Mouse (Mus musculus) hindbrain, embryonic 13.5 days (tissue): ENCODE measurements around the gene Cux2. TPM values are rescaled to one million over a fixed set of nuclear protein-coding genes. Genes with fewer than 3 reads are reported as not detected.

Experiments used
- ATAC-seq: fragments of 200-750 bp; cut with Nextera tagmentation; 2 replicates; pipeline ENCODE4 v1.8.0; 2017; ENCODE audit warnings: moderate TSS enrichment; ENCODE audit not compliant: low FRiP score
- H3K27ac ChIP-seq: fragments of 300-500 bp; sonication (generic); 2 replicates; pipeline ENCODE4 v1.5.1; 2015; ENCODE audit warnings: inconsistent platforms, mild to moderate bottlenecking, moderate library complexity
- H3K27me3 ChIP-seq: fragments of 300-500 bp; sonication (generic); 2 replicates; pipeline ENCODE4 v1.6.1; 2015; ENCODE audit warnings: mild to moderate bottlenecking, inconsistent platforms
- H3K36me3 ChIP-seq: fragments of 300-500 bp; sonication (generic); 2 replicates; pipeline ENCODE4 v1.6.1; 2015; ENCODE audit warnings: mild to moderate bottlenecking, inconsistent platforms
- H3K4me1 ChIP-seq: fragments of 300-500 bp; sonication (generic); replicated peaks from 2 replicates; pipeline ENCODE4 v1.6.1; 2015; ENCODE audit warnings: inconsistent platforms
- H3K4me2 ChIP-seq: fragments of 300-500 bp; sonication (generic); 2 replicates; pipeline ENCODE4 v1.6.1; 2015; ENCODE audit warnings: inconsistent platforms, mild to moderate bottlenecking, moderate library complexity
- H3K4me3 ChIP-seq: fragments of 300-500 bp; sonication (generic); 2 replicates; pipeline ENCODE4 v1.5.1; 2015; ENCODE audit warnings: mild to moderate bottlenecking, inconsistent platforms
- H3K9ac ChIP-seq: fragments of 300-500 bp; sonication (generic); 2 replicates; pipeline ENCODE4 v1.6.1; 2015; ENCODE audit warnings: mild to moderate bottlenecking, inconsistent platforms
- H3K9me3 ChIP-seq: fragments of 300-500 bp; sonication (generic); 2 replicates; pipeline ENCODE4 v1.6.1; 2016; ENCODE audit warnings: inconsistent platforms
- WGBS: fragments of 180-500 bp; shearing (Covaris S2); methylation state at CpG from one replicate; pipeline ENCODE4 v1.1.7; 2015; 5-methylcytosine and 5-hydroxymethylcytosine counted together
- polyA plus RNA-seq: library from polyadenylated mRNA; unstranded; fragments of >200 nt; fragmentation: Nextera tagmentation; extraction: Ambion mirVana; gene quantifications from 2 replicates; pipeline ENCODE4 v1.2.1, GENCODE M21; 2015

The Cux2 gene
- polyA plus RNA-seq, 1 experiment from 2014 or later = 29.1 TPM

DNA sequence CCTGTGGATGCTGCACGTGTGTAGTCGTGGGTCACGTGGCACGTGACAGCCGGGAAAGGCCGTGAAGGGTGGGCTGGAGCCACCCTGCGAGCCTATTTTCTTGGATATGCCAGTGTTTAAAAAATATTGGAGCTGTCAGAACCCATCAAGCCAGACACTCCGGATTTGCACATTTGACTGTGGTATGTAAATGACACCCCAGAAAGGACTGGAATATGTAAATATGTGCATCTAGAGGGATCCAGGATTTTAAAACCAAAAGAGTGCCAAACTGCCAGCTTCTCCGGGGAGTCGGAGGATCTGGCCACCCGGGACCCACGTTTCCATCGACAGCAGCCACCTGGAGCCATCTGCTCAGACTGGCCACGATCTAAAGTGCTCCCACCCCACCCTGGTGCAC is 145.1 kb downstream of the Cux2 start:
- H3K4me3 ChIP-seq = no peak overlapping the region
- no peaks in the 10 kb centered on the region for H3K36me3 ChIP-seq
- peak overlapping the region; percentile 87 for H3K27ac ChIP-seq
- H3K9ac ChIP-seq = no peak overlapping the region
- H3K4me1 ChIP-seq = peaks cover 42% of the 10 kb centered on the region
- WGBS = 71% methylated on average over 14 of the region's 14 CpGs
- H3K9me3 ChIP-seq = no peaks in the 10 kb centered on the region
- ATAC-seq = no peak
- no peaks in the 10 kb centered on the region for H3K27me3 ChIP-seq
- no peak overlapping the region for H3K4me2 ChIP-seq

DNA sequence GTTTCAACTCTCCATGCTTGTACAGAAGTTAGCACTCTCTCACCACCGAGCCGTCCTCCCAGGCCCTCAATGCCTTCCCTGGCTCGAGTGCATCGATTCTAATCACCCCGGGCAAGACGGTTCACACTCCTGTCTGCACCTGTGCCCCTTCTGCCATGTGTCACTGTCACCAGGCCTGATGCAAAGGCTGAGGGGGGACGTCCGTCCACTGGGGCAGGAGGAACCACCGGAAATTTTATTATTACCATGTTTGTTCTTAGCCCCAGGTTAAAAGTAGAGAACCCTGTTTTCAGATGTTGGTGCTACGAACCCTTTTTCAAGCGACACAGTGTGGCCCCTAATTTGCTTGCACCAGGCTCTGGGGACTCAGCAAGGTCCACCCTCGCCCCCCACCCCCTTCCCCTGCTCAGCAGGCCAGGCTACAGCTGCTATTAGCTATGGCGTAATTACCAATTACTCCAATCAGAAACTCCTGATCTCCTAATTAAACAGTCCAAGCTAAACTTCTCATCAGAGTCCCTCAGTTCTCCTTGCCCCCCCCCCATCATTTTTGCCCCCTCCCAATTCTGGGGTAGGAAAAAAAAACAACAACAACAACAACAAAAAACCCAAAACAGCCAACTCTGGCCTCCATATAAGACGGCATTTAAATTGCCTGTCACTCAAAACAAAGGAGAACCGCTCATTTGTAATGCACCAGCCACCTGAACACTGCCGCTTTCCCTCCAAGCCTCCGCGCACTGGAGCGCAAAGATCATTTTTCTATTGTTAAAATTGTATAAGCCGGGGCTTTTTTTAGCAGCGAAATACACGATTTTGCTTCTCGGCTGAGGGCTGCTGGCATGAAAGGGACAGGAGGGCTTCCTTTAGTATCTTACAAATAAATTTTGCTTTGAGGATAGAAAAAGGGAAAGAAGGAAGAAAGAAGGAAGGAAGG is 146.8 kb downstream of the Cux2 start:
- WGBS = 24% methylated on average over 23 of the region's 23 CpGs
- Histone ChIP-seq H3K27ac (peak overlapping the region; percentile 87), H3K4me3 (no peak overlapping the region), H3K4me2 (0 out of 2 replicates have a peak overlapping the region, but pooled peaks have one; percentile 18), H3K9ac (0 out of 2 replicates have a peak overlapping the region, but pooled peaks have one; percentile 13), H3K9me3 (no peaks in the 10 kb centered on the region), H3K36me3 (no peaks in the 10 kb centered on the region), H3K4me1 (peaks cover 30% of the 10 kb centered on the region), H3K27me3 (no peaks in the 10 kb centered on the region)
- ATAC-seq = no peak

DNA sequence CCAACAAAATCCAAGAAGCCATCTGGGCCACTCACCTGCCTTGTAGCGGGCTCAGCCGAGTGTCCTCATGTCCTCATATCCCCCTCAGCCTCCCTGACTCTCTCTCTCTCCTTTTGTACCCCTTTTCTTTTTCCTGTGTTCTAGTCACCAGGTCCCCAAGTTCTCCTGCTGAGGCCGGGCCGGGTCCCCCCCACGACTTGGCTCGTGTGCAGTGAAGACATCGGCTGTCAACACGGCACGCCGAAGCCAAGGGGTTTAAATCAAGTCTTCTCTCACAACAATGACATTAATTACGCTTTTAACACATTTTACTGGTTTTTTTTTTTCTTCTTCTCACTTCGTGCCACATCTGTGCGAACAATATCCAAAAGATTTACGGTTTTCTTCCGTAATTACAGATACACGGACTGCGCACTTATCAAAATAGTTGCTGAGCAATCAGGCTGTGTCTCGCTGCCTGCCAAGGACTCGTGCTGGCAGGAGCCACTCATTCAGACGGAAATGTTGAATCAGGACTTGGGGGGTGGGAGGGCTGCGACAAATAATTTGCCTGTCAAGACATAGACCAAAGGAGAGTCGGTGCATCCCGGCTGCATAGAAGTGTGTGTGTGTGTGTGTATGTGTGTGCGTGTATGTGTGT is 154.7 kb downstream of the Cux2 start:
- ATAC-seq = 0 out of 2 replicates have a peak, but pooled peaks have one; percentile 50
- H3K9ac ChIP-seq = peak overlapping the region; percentile 35; the same call in 1 of the 2 replicates

DNA sequence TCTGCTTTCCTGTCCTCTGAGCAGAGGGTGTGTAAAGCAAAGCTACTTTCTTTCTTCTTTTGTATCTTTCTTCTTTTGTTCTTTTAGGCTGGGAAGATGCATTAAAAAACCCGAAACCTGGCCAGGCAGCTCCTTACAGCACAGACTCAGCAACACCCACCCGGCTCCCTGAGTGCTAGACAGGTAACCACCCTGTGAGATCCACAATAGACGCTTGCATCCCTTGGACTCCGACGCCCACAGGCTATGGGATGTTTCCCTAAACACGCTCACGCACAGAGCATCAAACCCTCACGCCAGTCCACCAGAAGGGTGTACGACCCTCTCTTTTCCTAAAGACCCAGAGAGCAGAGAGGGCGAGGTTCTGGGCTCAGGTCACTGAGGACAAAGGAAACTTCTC is 155.3 kb downstream of the Cux2 start:
- H3K36me3 ChIP-seq = peaks cover 3% of the 10 kb centered on the region; the same call in 1 of the 2 replicates
- H3K4me3 ChIP-seq = no peak overlapping the region
- H3K9me3 ChIP-seq = no peaks in the 10 kb centered on the region
- H3K27me3 ChIP-seq = 0 out of 2 replicates have a peak, but pooled peaks cover 3% of the 10 kb centered on the region
- 0 out of 2 replicates have a peak overlapping the region, but pooled peaks have one; percentile 35 for H3K9ac ChIP-seq
- H3K4me1 ChIP-seq = peaks cover 48% of the 10 kb centered on the region
- H3K4me2 ChIP-seq = no peak overlapping the region
- no peak for ATAC-seq
- 38% methylated on average over 10 of the region's 10 CpGs for WGBS
- H3K27ac ChIP-seq = peak overlapping the region; percentile 79

More for the DNA sequence above, 154.7 kb downstream of the Cux2 start:
- Histone ChIP-seq H3K36me3 (peaks cover 3% of the 10 kb centered on the region; the same call in 1 of the 2 replicates), H3K27ac (peak overlapping the region; percentile 79), H3K4me1 (peaks cover 42% of the 10 kb centered on the region), H3K4me2 (peak overlapping the region; percentile 13; the same call in 1 of the 2 replicates), H3K9me3 (no peaks in the 10 kb centered on the region), H3K4me3 (no peak overlapping the region), H3K27me3 (0 out of 2 replicates have a peak, but pooled peaks cover 3% of the 10 kb centered on the region)
- 35% methylated on average over 24 of the region's 24 CpGs for WGBS

DNA sequence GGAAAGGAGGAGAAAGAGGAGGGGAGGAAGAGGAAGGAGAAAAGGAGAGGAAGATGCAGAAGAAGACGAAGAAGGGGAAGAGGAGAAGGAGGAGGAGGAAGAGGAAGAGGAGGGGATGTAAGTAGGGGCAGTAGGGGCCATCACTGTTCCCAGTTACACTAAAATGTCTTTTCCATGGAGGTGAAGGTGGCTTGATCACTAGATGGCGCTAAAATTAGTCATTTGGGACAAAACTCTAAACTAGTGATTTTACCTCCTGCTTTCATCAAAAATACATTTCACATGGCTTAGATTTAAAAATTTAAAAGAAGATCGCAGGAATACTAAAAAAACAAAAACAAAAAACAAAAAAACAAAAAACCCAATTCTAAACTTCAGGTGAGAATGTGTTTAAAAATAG is 156.3 kb downstream of the Cux2 start:
- Histone ChIP-seq H3K9me3 (no peaks in the 10 kb centered on the region), H3K36me3 (peaks cover 3% of the 10 kb centered on the region; the same call in 1 of the 2 replicates), H3K27me3 (0 out of 2 replicates have a peak, but pooled peaks cover 3% of the 10 kb centered on the region), H3K4me2 (no peak overlapping the region), H3K4me1 (peaks cover 54% of the 10 kb centered on the region), H3K27ac (no peak overlapping the region), H3K9ac (no peak overlapping the region), H3K4me3 (no peak overlapping the region)
- 35% methylated on average over 3 of the region's 3 CpGs for WGBS
- no peak for ATAC-seq

DNA sequence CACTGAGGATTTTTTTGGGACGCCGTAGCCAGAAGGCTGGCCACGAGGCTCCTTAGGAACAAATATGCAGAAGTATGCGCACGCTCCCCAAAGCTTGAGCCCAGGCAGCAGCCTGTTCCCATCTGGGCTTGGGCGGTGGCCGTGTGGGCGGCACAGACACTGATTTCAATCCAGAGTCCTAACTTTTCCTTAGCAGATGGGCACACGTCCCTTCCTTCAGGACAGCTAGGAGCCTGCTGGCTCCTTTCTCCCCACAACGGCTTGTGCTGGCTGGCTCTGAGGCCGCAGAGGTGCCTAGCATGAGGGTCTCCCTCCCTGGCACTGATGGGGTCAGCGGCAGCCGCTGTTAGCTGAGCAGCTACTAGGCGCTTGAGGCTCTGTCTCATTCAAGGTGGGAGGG is 157.6 kb downstream of the Cux2 start:
- Histone ChIP-seq H3K4me1 (peaks cover 53% of the 10 kb centered on the region), H3K27ac (no peak overlapping the region), H3K9me3 (no peaks in the 10 kb centered on the region), H3K36me3 (peaks cover 8% of the 10 kb centered on the region), H3K9ac (no peak overlapping the region), H3K4me3 (no peak overlapping the region), H3K27me3 (0 out of 2 replicates have a peak, but pooled peaks cover 3% of the 10 kb centered on the region), H3K4me2 (no peak overlapping the region)
- ATAC-seq = no peak
- 82% methylated on average over 14 of the region's 14 CpGs for WGBS

DNA sequence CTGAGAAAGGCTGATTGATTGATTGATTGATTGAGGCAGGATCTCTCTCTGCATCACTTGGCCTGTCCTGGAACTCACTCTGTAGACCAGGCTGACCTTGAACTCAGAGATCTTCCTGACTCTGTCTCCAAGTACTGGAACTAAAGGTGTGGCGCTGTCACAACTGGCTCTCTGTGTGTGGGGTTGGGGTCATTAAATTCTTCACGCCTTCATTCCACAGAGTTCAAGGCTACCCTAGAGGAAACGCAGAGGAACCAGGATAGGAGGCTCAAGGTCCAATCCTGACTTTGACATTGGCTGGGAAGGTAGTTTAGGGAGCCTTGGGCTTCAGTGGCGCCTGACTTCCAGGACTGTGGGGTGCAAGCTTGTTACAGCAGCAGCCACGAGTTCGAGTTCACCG is 159.0 kb downstream of the Cux2 start:
- Histone ChIP-seq H3K4me2 (no peak overlapping the region), H3K9me3 (no peaks in the 10 kb centered on the region), H3K27me3 (0 out of 2 replicates have a peak, but pooled peaks cover 3% of the 10 kb centered on the region), H3K4me3 (no peak overlapping the region), H3K27ac (peak overlapping the region; percentile 84), H3K4me1 (peaks cover 39% of the 10 kb centered on the region), H3K9ac (no peak overlapping the region), H3K36me3 (peaks cover 19% of the 10 kb centered on the region)
- 97% methylated on average over 7 of the region's 7 CpGs for WGBS
- no peak for ATAC-seq

DNA sequence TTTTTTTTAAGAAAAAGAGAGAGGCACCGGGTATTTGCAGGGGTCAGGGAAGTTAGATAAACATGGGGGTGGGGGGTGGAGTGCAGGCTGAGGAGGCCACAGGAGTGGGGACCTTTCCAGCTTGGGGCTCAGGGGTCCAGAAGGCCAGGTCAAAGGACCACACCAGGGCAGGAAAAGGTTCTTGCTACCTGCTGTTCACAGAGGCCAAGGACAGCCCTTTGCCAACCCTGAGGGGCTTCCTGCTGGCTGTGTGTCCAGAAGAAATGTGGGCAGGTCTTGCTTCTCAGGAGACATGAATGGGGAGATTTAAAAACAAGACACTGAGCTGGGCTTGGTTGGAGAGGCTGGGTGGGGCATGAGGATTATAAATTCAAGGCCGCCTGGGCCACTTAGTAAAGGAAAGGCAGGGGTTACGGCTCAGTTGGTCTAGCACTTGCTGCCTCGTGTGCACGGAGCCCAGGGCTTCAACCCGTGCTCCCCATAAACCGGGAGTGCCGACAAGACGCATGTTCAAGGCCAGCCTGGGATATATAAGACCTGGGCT is 160.0 kb downstream of the Cux2 start:
- Histone ChIP-seq H3K9ac (no peak overlapping the region), H3K27me3 (0 out of 2 replicates have a peak, but pooled peaks cover 3% of the 10 kb centered on the region), H3K9me3 (no peaks in the 10 kb centered on the region), H3K4me2 (no peak overlapping the region), H3K36me3 (peaks cover 22% of the 10 kb centered on the region), H3K4me1 (peaks cover 29% of the 10 kb centered on the region), H3K4me3 (no peak overlapping the region), H3K27ac (peak overlapping the region; percentile 84)
- whole genome bisulfite sequencing = 41% methylated on average over 9 of the region's 9 CpGs
- no peak for ATAC-seq

DNA sequence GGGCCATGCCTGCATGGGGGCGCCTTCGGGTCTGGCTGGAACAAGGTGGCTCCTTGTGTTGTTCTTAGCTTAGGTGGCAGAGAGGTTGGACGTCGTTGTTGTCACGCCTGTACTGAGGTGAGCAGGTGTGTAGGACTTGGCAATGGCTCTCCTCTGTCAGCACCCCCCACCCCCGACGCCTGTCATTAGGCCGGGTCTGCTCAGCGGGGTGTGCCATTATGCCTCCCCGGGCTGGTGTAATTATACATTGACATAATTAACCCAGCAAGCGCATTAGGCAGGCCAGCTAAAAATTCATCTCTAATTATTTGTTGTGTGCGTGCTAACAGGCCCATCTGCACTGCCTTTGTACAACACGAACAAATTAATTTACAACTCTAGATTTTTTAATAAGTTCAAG is 160.5 kb downstream of the Cux2 start:
- ATAC-seq = peak; percentile 29; the same call in 1 of the 2 replicates
- 26% methylated on average over 13 of the region's 13 CpGs for WGBS
- 0 out of 2 replicates have a peak, but pooled peaks cover 3% of the 10 kb centered on the region for H3K27me3 ChIP-seq
- peaks cover 25% of the 10 kb centered on the region for H3K4me1 ChIP-seq
- H3K9me3 ChIP-seq = no peaks in the 10 kb centered on the region
- H3K9ac ChIP-seq = no peak overlapping the region
- H3K4me3 ChIP-seq = no peak overlapping the region
- H3K27ac ChIP-seq = peak overlapping the region; percentile 37
- H3K36me3 ChIP-seq = peaks cover 22% of the 10 kb centered on the region
- no peak overlapping the region for H3K4me2 ChIP-seq

DNA sequence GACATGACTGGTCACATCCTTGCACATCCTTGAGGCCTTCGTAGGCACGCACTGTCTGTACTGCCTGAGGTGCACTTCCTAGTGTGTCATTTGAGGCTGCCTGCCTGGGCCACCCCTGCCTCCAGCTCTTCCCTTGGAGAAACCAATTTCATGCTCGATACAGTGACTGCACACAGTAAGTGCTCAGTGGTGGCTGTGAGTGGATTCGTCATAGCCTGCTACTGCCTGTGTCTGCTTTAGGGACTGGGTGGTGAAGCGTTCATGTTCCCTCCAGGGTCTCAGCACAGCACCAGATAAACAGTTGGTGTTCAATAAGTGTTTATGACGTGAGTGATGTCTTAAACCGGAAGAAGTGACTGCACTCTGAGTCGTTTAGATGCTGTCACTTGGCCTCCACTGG is 166.5 kb downstream of the Cux2 start:
- WGBS = 61% methylated on average over 8 of the region's 8 CpGs
- Histone ChIP-seq H3K36me3 (peaks cover 44% of the 10 kb centered on the region), H3K9ac (no peak overlapping the region), H3K4me3 (no peak overlapping the region), H3K4me2 (no peak overlapping the region), H3K9me3 (no peaks in the 10 kb centered on the region), H3K27me3 (no peaks in the 10 kb centered on the region), H3K4me1 (peaks cover 5% of the 10 kb centered on the region), H3K27ac (0 out of 2 replicates have a peak overlapping the region, but pooled peaks have one; percentile 48)
- peak; percentile 21; the same call in 1 of the 2 replicates for ATAC-seq

DNA sequence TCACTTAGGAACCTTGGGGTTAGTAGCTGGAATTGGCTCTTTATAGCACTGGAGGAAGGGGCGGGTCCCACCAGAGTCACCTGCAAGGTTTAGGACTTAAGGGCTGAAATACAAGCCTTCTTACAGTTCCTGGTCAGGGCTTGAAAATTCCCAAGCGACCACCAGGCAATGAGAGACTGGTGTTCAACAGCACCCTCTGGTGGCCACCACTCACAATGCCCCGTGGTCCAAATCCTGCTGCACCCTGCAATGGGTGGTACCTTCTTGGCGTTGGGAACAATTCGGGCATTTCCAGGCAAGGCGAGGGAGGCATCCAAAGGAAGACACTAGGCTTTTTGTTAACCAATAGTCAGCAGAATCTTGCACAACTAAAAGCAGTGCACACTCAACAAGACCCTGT is 170.7 kb downstream of the Cux2 start:
- WGBS = 61% methylated on average over 6 of the region's 6 CpGs
- H3K4me2 ChIP-seq = no peak overlapping the region
- no peaks in the 10 kb centered on the region for H3K27me3 ChIP-seq
- H3K4me3 ChIP-seq = no peak overlapping the region
- no peak overlapping the region for H3K9ac ChIP-seq
- H3K4me1 ChIP-seq = peaks cover 10% of the 10 kb centered on the region
- H3K27ac ChIP-seq = peak overlapping the region; percentile 58; the same call in 1 of the 2 replicates
- no peak for ATAC-seq
- peaks cover 47% of the 10 kb centered on the region for H3K36me3 ChIP-seq
- H3K9me3 ChIP-seq = no peaks in the 10 kb centered on the region

DNA sequence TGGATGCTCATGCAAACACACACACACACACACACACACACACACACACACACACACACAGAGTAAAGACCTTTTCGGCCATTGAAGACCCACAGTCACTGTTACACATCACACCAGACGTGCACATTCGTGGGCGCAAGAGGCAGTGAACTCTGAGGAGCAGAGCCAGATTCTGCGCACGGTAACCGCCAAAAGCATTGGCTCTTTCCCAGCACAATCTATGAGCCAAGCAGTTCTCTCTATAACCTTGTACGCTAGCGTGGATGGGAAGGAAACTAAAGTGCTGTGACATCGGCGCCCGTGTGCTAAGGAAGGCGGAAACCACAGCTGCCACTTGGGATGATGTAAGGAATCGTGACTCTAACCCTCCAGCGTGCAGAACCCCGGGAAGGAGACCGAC is 171.2 kb downstream of the Cux2 start:
- H3K4me2 ChIP-seq = no peak overlapping the region
- H3K36me3 ChIP-seq = peaks cover 50% of the 10 kb centered on the region
- WGBS = 83% methylated on average over 17 of the region's 17 CpGs

More for the DNA sequence above, 171.2 kb downstream of the Cux2 start:
- Histone ChIP-seq H3K4me3 (no peak overlapping the region), H3K27me3 (no peaks in the 10 kb centered on the region), H3K9me3 (no peaks in the 10 kb centered on the region), H3K4me1 (peaks cover 10% of the 10 kb centered on the region), H3K9ac (no peak overlapping the region), H3K27ac (peak overlapping the region; percentile 58; the same call in 1 of the 2 replicates)
- no peak for ATAC-seq
